12 mouse cellular contexts compared by ENCODE assay signal in the genomic region with DNA sequence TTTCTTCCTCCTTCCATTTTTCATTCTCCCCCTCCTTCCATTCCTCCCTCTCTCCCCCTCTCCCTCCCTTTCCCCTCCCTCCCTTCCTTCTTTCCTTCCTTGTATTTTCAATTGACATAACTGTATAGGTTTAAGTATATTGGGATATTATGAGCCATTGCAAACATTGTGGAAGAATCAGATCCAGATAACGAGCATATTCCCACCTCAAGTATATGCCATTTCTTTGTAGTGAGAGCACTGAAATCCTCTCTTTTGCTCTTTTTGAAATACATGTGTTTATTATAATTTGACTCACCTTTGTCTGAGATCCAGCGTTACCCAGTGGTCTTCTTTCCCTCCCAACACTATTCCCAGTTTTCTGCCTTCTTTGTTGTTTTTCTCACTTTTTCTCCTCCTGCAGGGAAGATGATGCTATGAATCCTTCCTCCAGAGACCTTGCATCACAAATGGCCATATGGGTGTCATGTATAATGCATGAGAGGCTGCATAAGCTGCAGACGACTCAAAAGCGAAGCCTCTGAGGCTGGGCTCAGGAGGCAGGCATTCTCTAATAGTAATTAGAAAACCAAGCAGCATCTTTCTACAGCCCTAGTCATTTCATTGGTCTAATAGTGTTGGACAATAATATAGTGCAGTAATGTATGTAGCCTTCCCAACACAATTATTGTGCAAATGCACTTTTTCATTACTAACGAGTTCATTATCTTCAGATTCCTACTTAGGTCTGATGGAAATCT.
DNase-seq lines count a peak whose midpoint lies in the region; ATAC-seq and TF ChIP-seq lines count a peak whose summit lies in the region.
"Had no signal": no experiment of that assay in that cellular context is flagged by ENCODE, and none has a peak within 500 bp of the region (broad histone marks: within the 10 kb centered on the region; RNA-seq: fewer than 3 reads in every experiment).

No protein-coding gene starts in this region.

- no peaks in the 10 kb centered on the region for H3K36me3 ChIP-seq in forebrain, embryonic 11.5 days (ENCODE audit: control insufficient read depth, insufficient read depth, low read length)
- no peaks in the 10 kb centered on the region for H3K36me3 ChIP-seq in hindbrain, postnatal 0 days (ENCODE audit: insufficient read depth, low read length)
- H3K36me3 ChIP-seq in kidney, embryonic 14.5 days (ENCODE audit: control insufficient read depth, insufficient read depth, low read length) = no peaks in the 10 kb centered on the region
- H3K36me3 ChIP-seq: limb, embryonic 10.5 days had no signal

- no peak overlapping the region for H3K4me2 ChIP-seq in forebrain, embryonic 11.5 days (ENCODE audit: low read depth, low read length, severe bottlenecking)
- H3K4me2 ChIP-seq in hindbrain, postnatal 0 days (ENCODE audit: low read depth, low read length) = no peak overlapping the region
- no peak overlapping the region for H3K4me2 ChIP-seq in kidney, embryonic 14.5 days (replicated peaks; ENCODE audit: low read depth, low read length)

- H3K9ac ChIP-seq in forebrain, embryonic 11.5 days (ENCODE audit: low read length) = no peak overlapping the region
- H3K9ac ChIP-seq in hindbrain, postnatal 0 days (replicated peaks; ENCODE audit: low read length) = no peak overlapping the region
- no peak overlapping the region for H3K9ac ChIP-seq in kidney, embryonic 14.5 days (ENCODE audit: low read depth, low read length)

- WGBS in forebrain, embryonic 11.5 days = 28% methylated on average over 5 of the region's 5 CpGs
- 32% methylated on average over 5 of the region's 5 CpGs for WGBS in hindbrain, postnatal 0 days
- WGBS in lung, adult 2 months = 64% methylated on average over 5 of the region's 5 CpGs
- 72% methylated on average over 5 of the region's 5 CpGs for WGBS in kidney, embryonic 14.5 days

- H3K4me1 ChIP-seq in forebrain, embryonic 11.5 days (replicated peaks; ENCODE audit: control insufficient read depth, insufficient read depth, low read length) = no peaks in the 10 kb centered on the region
- H3K4me1 ChIP-seq in hindbrain, postnatal 0 days (ENCODE audit: insufficient read depth, low read length) = no peaks in the 10 kb centered on the region
- no peaks in the 10 kb centered on the region for H3K4me1 ChIP-seq in lung, adult 2 months (ENCODE audit: control insufficient read depth, insufficient read depth, low read length)
- no peaks in the 10 kb centered on the region for H3K4me1 ChIP-seq in kidney, embryonic 14.5 days (ENCODE audit: control insufficient read depth, insufficient read depth, low read length)
- H3K4me1 ChIP-seq: limb, embryonic 10.5 days had no signal

- no peaks in the 10 kb centered on the region for H3K27me3 ChIP-seq in forebrain, embryonic 11.5 days (ENCODE audit: control insufficient read depth, insufficient read depth, low read length)
- H3K27me3 ChIP-seq in hindbrain, postnatal 0 days (ENCODE audit: insufficient read depth, low read length) = no peaks in the 10 kb centered on the region
- H3K27me3 ChIP-seq in kidney, embryonic 14.5 days (ENCODE audit: control insufficient read depth, insufficient read depth, low read length) = no peaks in the 10 kb centered on the region

- no peaks in the 10 kb centered on the region for H3K9me3 ChIP-seq in forebrain, embryonic 11.5 days (ENCODE audit: control insufficient read depth, low read length)
- no peaks in the 10 kb centered on the region for H3K9me3 ChIP-seq in hindbrain, postnatal 0 days (ENCODE audit: low read length)
- H3K9me3 ChIP-seq in kidney, embryonic 14.5 days (ENCODE audit: control insufficient read depth, low read length) = no peaks in the 10 kb centered on the region
- H3K9me3 ChIP-seq: limb, embryonic 10.5 days had no signal

- DNase-seq in right cerebral cortex, adult 18-20 months = peak; percentile 2
- no peak for DNase-seq in right cerebral cortex, adult 2 months (ENCODE audit: low spot score in 2 of 2)
- peak; percentile 50 for DNase-seq in forebrain, embryonic 11.5 days (ENCODE audit: low spot score)
- peak; percentile 52 for DNase-seq in hindbrain, postnatal 0 days (ENCODE audit: low spot score)
- DNase-seq in retina, embryonic 14.5 days (ENCODE audit: low spot score) = peak; percentile 69
- no peak for DNase-seq in lung, adult 2 months
- DNase-seq: lung, adult 18-20 months; thymus, postnatal 14 days had no signal

- no peak for TF ChIP-seq POLR2A in lung, adult 2 months (IDR thresholded peaks at IDR 0.05; ENCODE audit: borderline replicate concordance, extremely low read depth, low read depth, low read length)

- peak overlapping the region; percentile 50; the same call in 1 of the 2 replicates for H3K27ac ChIP-seq in forebrain, embryonic 11.5 days (ENCODE audit: low read depth, low read length)
- H3K27ac ChIP-seq in hindbrain, postnatal 0 days = no peak overlapping the region
- no peak overlapping the region for H3K27ac ChIP-seq in kidney, embryonic 14.5 days (ENCODE audit: low read depth, low read length)
- H3K27ac ChIP-seq: kidney, postnatal 0 days; limb, embryonic 10.5 days had no signal

- no peak for TF ChIP-seq CTCF in hindbrain, postnatal 0 days (IDR thresholded peaks at IDR 0.05; ENCODE audit: low read depth)
- TF ChIP-seq CTCF in lung, adult 2 months (IDR thresholded peaks at IDR 0.05; ENCODE audit: insufficient read depth, low read length) = no peak

- no peak overlapping the region for H3K4me3 ChIP-seq in forebrain, embryonic 11.5 days (ENCODE audit: low read depth, low read length)
- H3K4me3 ChIP-seq in hindbrain, postnatal 0 days (ENCODE audit: low read length) = no peak overlapping the region
- no peak overlapping the region for H3K4me3 ChIP-seq in lung, adult 2 months (replicated peaks; ENCODE audit: extremely low read depth, low read depth, low read length)
- H3K4me3 ChIP-seq in kidney, embryonic 14.5 days (ENCODE audit: low read length) = no peak overlapping the region
- H3K4me3 ChIP-seq: limb, embryonic 10.5 days had no signal

- ATAC-seq in forebrain, embryonic 11.5 days (replicated peaks; ENCODE audit: low FRiP score) = peak; percentile 98
- ATAC-seq in hindbrain, postnatal 0 days = peak; percentile 80
- ATAC-seq in megakaryocyte, adult 5-6 weeks (ENCODE audit: poor library complexity, severe bottlenecking) = no peak
- ATAC-seq in kidney, embryonic 14.5 days (ENCODE audit: low FRiP score, low TSS enrichment) = no peak

Comparison
In these comparisons a context has a peak if more than half of its experiments do, and no peak if none do; other contexts are left out.
1. DNase-seq: peak in right cerebral cortex, adult 18-20 months (single experiment), forebrain, embryonic 11.5 days (single experiment), hindbrain, postnatal 0 days (single experiment) and retina, embryonic 14.5 days (single experiment); none in right cerebral cortex, adult 2 months (0 of 2) and lung, adult 2 months (single experiment).
2. ATAC-seq: peak in forebrain, embryonic 11.5 days (single experiment) and hindbrain, postnatal 0 days (single experiment); none in megakaryocyte, adult 5-6 weeks (single experiment) and kidney, embryonic 14.5 days (single experiment).